Mouse (Mus musculus) MEL (cell line): ENCODE measurements around the gene Btn1a1. TPM values are rescaled to one million over a fixed set of nuclear protein-coding genes. Genes with fewer than 3 reads are reported as not detected.

Experiments used
- DNase-seq: peaks from one replicate; pipeline ENCODE4 v3.0.0; 2011; ENCODE audit warnings: low read depth, low spot score
- H3K27ac ChIP-seq: 2 replicates; pipeline ENCODE4 v1.5.1; 2012; ENCODE audit warnings: low read depth, mild to moderate bottlenecking, control low read depth, low read length, moderate library complexity; ENCODE audit not compliant: control insufficient read depth
- H3K27me3 ChIP-seq, 2 experiments: fragments of 150-350 bp in 1 of 2; sonication (generic) in 1 of 2; 2 replicates each; pipeline ENCODE4 v1.6.1; 2012; ENCODE audit warnings: low read length in 2 of 2, mild to moderate bottlenecking in 2 of 2, improper control_type of control experiment in 1 of 2, moderate library complexity in 1 of 2; ENCODE audit not compliant: insufficient read depth in 2 of 2, control insufficient read depth in 1 of 2
- H3K36me3 ChIP-seq, 2 experiments: 2 replicates each; pipeline ENCODE4 v1.6.1; 2012 to 2014; ENCODE audit warnings: low read length in 2 of 2, improper control_type of control experiment in 1 of 2, inconsistent platforms in 1 of 2, mild to moderate bottlenecking in 1 of 2; ENCODE audit not compliant: insufficient read depth in 2 of 2, control insufficient read depth in 1 of 2
- H3K4me1 ChIP-seq, 2 experiments: fragments of 150-350 bp in 1 of 2; sonication (generic) in 1 of 2; 2 replicates each; pipeline ENCODE4 v1.6.1; 2012; ENCODE audit warnings: low read length in 2 of 2, improper control_type of control experiment in 1 of 2, mild to moderate bottlenecking in 1 of 2; ENCODE audit not compliant: insufficient read depth in 2 of 2, control insufficient read depth in 1 of 2
- H3K4me3 ChIP-seq, 2 experiments: fragments of 150-350 bp in 1 of 2; sonication (generic) in 1 of 2; 2 replicates each; pipeline ENCODE4 v1.5.1; 2012; ENCODE audit warnings: low read depth in 2 of 2, low read length in 2 of 2, mild to moderate bottlenecking in 2 of 2, moderate library complexity in 2 of 2, control low read depth in 1 of 2, improper control_type of control experiment in 1 of 2; ENCODE audit not compliant: control insufficient read depth in 1 of 2, insufficient read depth in 1 of 2
- H3K79me2 ChIP-seq: 2 replicates; pipeline ENCODE4 v1.6.1; 2012; ENCODE audit warnings: mild to moderate bottlenecking, low read length, moderate library complexity; ENCODE audit not compliant: control insufficient read depth, poor library complexity, insufficient read depth
- H3K9ac ChIP-seq: 2 replicates; pipeline ENCODE4 v1.6.1; 2012; ENCODE audit warnings: low read depth, mild to moderate bottlenecking, control low read depth, low read length, moderate library complexity; ENCODE audit not compliant: control insufficient read depth, poor library complexity, severe bottlenecking
- H3K9me3 ChIP-seq: fragments of 150-350 bp; sonication (generic); replicated peaks from 2 replicates; pipeline ENCODE4 v1.6.1; 2012; ENCODE audit warnings: mild to moderate bottlenecking, low read length, improper control_type of control experiment, moderate library complexity; ENCODE audit not compliant: insufficient read depth
- CHD2 ChIP-seq: IDR thresholded peaks from 2 replicates; pipeline ENCODE4 v1.6.1; 2011; ENCODE audit warnings: low read length, improper control_type of control experiment
- CTCF ChIP-seq, 3 experiments: IDR thresholded peaks in 2 of 3; conservative IDR thresholded peaks in 1 of 3; 2 replicates each; pipeline ENCODE4 v1.5.1; 2011 to 2012; ENCODE audit warnings: low read length in 3 of 3, low read depth in 2 of 3, mild to moderate bottlenecking in 2 of 3, improper control_type of control experiment in 1 of 3, inconsistent platforms in 1 of 3, mixed read lengths in 1 of 3, moderate library complexity in 1 of 3; ENCODE audit not compliant: control insufficient read depth in 1 of 3, insufficient read depth in 1 of 3, poor library complexity in 1 of 3, severe bottlenecking in 1 of 3
- ELF1 ChIP-seq: IDR thresholded peaks from 2 replicates; pipeline ENCODE4 v1.6.1; 2014; ENCODE audit warnings: low read depth, mild to moderate bottlenecking, inconsistent platforms, low read length, improper control_type of control experiment, moderate library complexity
- ETS1 ChIP-seq: IDR thresholded peaks from 2 replicates; pipeline ENCODE4 v1.6.1; 2012; ENCODE audit warnings: low read depth, mild to moderate bottlenecking, inconsistent platforms, low read length, improper control_type of control experiment, moderate library complexity
- GATA1 ChIP-seq: IDR thresholded peaks from 2 replicates; pipeline ENCODE4 v1.6.1; 2011; ENCODE audit warnings: low read depth, low read length, improper control_type of control experiment
- HCFC1 ChIP-seq: IDR thresholded peaks from 2 replicates; pipeline ENCODE4 v1.6.1; 2012; ENCODE audit warnings: low read depth, mild to moderate bottlenecking, inconsistent platforms, low read length, improper control_type of control experiment, moderate library complexity
- KAT2A ChIP-seq: conservative IDR thresholded peaks from 2 replicates; pipeline ENCODE4 v1.6.1; 2012; ENCODE audit warnings: low read depth, low read length, improper control_type of control experiment, inconsistent platforms
- MAFK ChIP-seq: IDR thresholded peaks from 2 replicates; pipeline ENCODE4 v1.6.1; 2011; ENCODE audit warnings: low read depth, mild to moderate bottlenecking, low read length, improper control_type of control experiment, borderline replicate concordance
- MYB ChIP-seq: IDR thresholded peaks from 2 replicates; pipeline ENCODE4 v1.6.1; 2011; ENCODE audit warnings: mild to moderate bottlenecking, low read depth, low read length, improper control_type of control experiment
- NELFE ChIP-seq: IDR thresholded peaks from 2 replicates; pipeline ENCODE4 v1.6.1; 2011; ENCODE audit warnings: low read depth, low read length, improper control_type of control experiment
- RCOR1 ChIP-seq: IDR thresholded peaks from 2 replicates; pipeline ENCODE4 v1.6.1; 2012; ENCODE audit warnings: low read depth, mild to moderate bottlenecking, inconsistent platforms, low read length, improper control_type of control experiment
- TBP ChIP-seq: IDR thresholded peaks from 2 replicates; pipeline ENCODE4 v1.8.0; 2011; ENCODE audit warnings: low read depth, low read length, improper control_type of control experiment
- USF2 ChIP-seq, 2 experiments: IDR thresholded peaks; 2 replicates each; pipeline ENCODE4 v1.6.1; 2011 to 2012; ENCODE audit warnings: improper control_type of control experiment in 2 of 2, low read length in 2 of 2, borderline replicate concordance in 1 of 2, inconsistent platforms in 1 of 2, low read depth in 1 of 2, mild to moderate bottlenecking in 1 of 2; ENCODE audit not compliant: insufficient read depth in 1 of 2
- ZMIZ1 ChIP-seq: IDR thresholded peaks from 2 replicates; pipeline ENCODE4 v1.6.1; 2012; ENCODE audit warnings: low read depth, mild to moderate bottlenecking, inconsistent platforms, low read length, improper control_type of control experiment, moderate library complexity
- polyA plus RNA-seq, 2 experiments: library from polyadenylated mRNA; stranded (reverse) in 1 of 2; unstranded in 1 of 2; fragments of >175 nt in 1 of 2; fragments of >200 nt in 1 of 2; gene quantifications; 2 replicates each; pipeline versions ENCODE4 v1.2.1 to v1.2.4; 2012; ENCODE audit warnings: low replicate concordance in 2 of 2, low read depth in 1 of 2; ENCODE audit not compliant: insufficient read length in 2 of 2, insufficient read depth in 1 of 2, missing spikeins in 1 of 2
- total RNA-seq: library from RNA; depleted of rRNA; stranded (reverse); fragments of 300-350 nt; gene quantifications from 2 replicates; pipeline ENCODE4 v1.2.3, GENCODE M21; 2012; rRNA removed

Gene Btn1a1
- total RNA-seq (0.07 TPM in 1 of 2 replicates, not detected in the other), polyA plus RNA-seq (under 1 TPM in 1 of 2 experiments, not detected in 1; 0.25 TPM)

DNA sequence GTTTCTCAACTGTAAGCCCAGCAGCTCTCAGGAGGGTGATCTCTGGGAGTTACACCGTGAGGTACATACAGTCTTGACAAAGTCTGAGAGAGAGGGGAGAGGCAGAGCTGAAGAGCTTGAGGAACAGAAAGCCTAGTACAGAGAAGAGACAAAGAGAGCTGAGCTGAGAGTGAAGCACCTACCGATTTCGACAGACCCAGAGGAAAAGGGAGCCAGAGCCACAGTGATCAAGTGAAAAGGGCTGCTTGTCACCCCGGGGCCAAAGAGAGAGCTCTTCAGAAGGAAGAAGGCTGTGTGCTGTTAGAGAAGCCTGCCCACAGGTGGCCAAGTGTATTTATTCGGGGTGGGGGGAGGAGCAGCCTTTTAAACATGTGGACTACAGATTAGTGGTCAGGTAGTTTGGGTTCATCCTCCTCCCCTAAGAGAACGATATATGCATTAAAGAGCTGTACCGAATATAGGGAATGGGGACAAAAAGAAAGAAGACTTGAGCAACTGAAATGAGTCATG, at the start of gene Btn1a1:
Btn1a1 (minus strand) TSS at position 302 of the 510 bp plus-strand sequence.
- H3K4me1 ChIP-seq = peaks cover 0 to 1% of the 10 kb centered on the region in 2 experiments; a peak in 2 of 4 replicates
- no peaks in the 10 kb centered on the region for H3K9me3 ChIP-seq
- H3K27ac ChIP-seq = no peak within 1 kb of the TSS
- no peaks in the 10 kb centered on the region for H3K79me2 ChIP-seq
- peak within 1 kb of the TSS; percentile 41 to 66 for H3K4me3 ChIP-seq
- peaks cover 0 to 4% of the 10 kb centered on the region in 2 experiments; a peak in 2 of 4 replicates for H3K36me3 ChIP-seq
- TF ChIP-seq GATA1 = no peak
- TF ChIP-seq ELF1 = no peak
- TF ChIP-seq CHD2 = no peak
- TF ChIP-seq HCFC1 = no peak
- no peak for TF ChIP-seq KAT2A
- TF ChIP-seq TBP = peak; percentile 60; the same call in 1 of the 2 replicates
- 0 out of 6 replicates have a peak, but pooled peaks of 1 of the 3 experiments have one; percentile 5 for TF ChIP-seq CTCF (IDR thresholded peaks at IDR 0.05 in 2 of 3, conservative IDR thresholded peaks at IDR 0.05 in 1 of 3; ENCODE audit: control insufficient read depth in 1 of 3, insufficient read depth in 1 of 3, low read depth in 2 of 3, low read length in 3 of 3, poor library complexity in 1 of 3, severe bottlenecking in 1 of 3)
- no peak for TF ChIP-seq MAFK
- TF ChIP-seq RCOR1 = no peak
- no peak for TF ChIP-seq MYB
- TF ChIP-seq USF2 (IDR thresholded peaks at IDR 0.05; ENCODE audit: borderline replicate concordance in 1 of 2, insufficient read depth in 1 of 2, low read depth in 1 of 2, low read length in 2 of 2) = no peak
- TF ChIP-seq NELFE = no peak
- no peak for TF ChIP-seq ETS1
- peak within 1 kb of the TSS; percentile 54 for H3K9ac ChIP-seq
- DNase-seq = peak; percentile 74
- H3K27me3 ChIP-seq = no peaks in the 10 kb centered on the region

- H3K4me1 ChIP-seq = peaks cover 0 to 8% of the 10 kb centered on the region in 2 experiments; a peak in 2 of 4 replicates
- no peaks in the 10 kb centered on the region for H3K9me3 ChIP-seq
- peak; percentile 81 for DNase-seq
- H3K79me2 ChIP-seq = no peaks in the 10 kb centered on the region
- TF ChIP-seq TBP (peak; percentile 83), ZMIZ1 (no peak)
- H3K36me3 ChIP-seq = peaks cover 0 to 9% of the 10 kb centered on the region in 2 experiments; a peak in 2 of 4 replicates
- H3K4me3 ChIP-seq = no peak overlapping the region
- no peak overlapping the region for H3K27ac ChIP-seq
- H3K9ac ChIP-seq = no peak overlapping the region
- no peaks in the 10 kb centered on the region for H3K27me3 ChIP-seq
Measured at GRCm38 (mm10) chr13:23515281-23515680, 49.6 kb upstream of the Btn1a1 start.
